Mouse (Mus musculus) left cerebral cortex, adult 9 months (tissue): ENCODE measurements around the gene Rph3al.

ENCODE experiments used
- DNase-seq, 2 experiments: peaks; one replicate each; pipeline ENCODE4 v3.0.0; 2022; ENCODE audit warnings: low spot score in 2 of 2

The Rph3al gene

GRCm38 (mm10) chr11:75938379-75938906, at the start of gene Rph3al:
TSS of gene Rph3al (minus strand) at chr11:75938429.
- no peak for DNase-seq

- no peak for DNase-seq
Observed at GRCm38 (mm10) chr11:75985948-75986347, 47.7 kb upstream of the Rph3al start.

GRCm38 (mm10) chr11:75984581-75984980, 46.4 kb upstream of the Rph3al start:
- DNase-seq = no peak

DNA sequence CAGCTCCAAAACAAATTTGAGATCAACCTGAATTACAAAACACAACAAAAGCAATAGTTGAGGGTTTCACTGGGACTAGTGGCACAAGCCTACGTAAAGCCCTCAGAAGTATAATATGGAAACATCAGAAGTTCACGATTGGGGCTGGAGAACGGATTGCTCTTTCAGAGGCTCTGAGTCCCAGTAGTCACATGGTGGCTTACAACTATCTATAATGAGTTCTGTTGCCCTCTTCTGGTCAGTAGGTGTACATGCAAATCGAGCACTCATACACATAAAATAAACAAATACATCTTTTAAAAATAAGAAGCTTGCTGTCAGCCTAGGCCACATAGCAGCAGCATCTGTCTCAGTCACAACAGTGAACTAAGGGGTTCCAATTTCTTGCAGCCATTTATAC, 45.0 kb upstream of the Rph3al start:
- DNase-seq = no peak

DNA sequence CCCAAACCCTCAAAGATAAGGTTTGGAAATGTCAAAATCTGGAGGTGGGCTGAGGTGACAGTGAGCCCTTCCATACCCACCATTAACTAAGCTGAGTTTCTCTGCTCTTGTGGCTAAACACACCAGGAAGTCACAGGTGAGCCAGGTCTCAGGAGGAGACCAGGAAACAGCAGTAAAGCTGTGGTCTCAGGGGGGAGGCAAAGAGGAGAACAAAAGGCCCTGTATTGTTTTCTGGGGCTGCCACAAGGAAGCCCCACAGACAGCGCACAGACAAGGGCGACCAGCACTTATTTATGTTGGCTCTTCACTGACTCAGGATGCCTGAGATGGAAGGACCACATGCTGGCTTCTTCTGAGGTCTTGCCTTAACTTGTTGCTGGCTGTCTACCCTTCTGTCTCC, 42.2 kb upstream of the Rph3al start:
- DNase-seq = no peak

DNA sequence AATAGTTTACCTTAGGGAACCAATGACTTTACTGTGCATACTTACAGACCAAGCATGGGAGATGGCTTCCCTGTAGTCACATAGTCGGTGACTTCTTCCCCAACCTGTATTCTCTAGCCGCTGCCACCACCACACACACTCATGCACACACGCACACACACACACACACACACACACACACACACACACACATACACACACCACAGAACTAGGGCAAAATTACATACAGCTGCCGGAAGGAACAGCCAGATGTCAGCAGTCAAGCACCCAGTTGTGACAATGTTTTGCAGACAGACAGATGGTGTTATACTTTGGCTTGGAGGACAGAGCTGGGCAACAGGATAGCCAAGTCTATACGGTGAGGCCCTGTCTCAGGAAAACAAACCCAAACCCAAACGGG, 39.8 kb upstream of the Rph3al start:
- no peak for DNase-seq

DNA sequence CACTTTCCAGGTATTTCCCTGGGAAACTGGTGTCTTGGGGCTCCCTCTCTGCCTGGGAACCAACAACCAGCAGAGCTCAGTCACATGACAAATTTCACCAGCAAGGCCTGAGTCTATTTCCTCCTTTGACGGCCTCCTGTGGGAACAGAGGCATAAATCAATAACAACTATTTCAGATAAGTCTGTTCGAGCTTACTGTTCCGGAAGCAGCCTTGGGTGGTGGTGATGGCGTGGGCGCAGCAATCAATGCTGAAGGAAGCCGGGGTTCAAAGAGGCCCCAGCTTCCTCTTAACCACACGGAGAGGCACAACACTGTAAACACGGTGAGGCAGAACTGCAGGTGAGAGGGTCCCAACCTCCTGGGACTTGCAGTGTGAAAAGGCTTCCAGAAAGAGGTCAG, 38.5 kb upstream of the Rph3al start:
- no peak for DNase-seq

GRCm38 (mm10) chr11:75973988-75974387, 35.8 kb upstream of the Rph3al start:
- no peak for DNase-seq

- DNase-seq = no peak
Observed at GRCm38 (mm10) chr11:75972916-75973567, 34.8 kb upstream of the Rph3al start.

DNA sequence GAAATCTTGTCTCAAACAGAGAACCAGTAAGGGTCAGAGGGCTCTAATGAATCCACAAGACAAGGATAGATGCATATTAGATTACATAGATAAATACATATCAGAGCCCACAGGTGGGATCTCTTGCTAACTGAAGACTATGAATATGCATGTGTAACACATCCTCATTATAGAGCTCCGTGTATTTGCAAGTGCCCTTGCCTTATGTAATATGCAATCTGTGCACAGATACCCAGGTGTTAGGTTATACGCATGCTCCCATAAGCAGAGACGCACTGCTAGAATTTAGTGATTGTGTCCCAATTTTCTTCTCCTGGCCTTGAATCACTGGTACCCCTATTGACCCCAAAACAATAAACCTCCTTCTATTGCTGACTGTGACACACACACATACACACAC, 34.0 kb upstream of the Rph3al start:
- no peak for DNase-seq

GRCm38 (mm10) chr11:75970629-75971028, 32.4 kb upstream of the Rph3al start:
- DNase-seq = no peak

DNA sequence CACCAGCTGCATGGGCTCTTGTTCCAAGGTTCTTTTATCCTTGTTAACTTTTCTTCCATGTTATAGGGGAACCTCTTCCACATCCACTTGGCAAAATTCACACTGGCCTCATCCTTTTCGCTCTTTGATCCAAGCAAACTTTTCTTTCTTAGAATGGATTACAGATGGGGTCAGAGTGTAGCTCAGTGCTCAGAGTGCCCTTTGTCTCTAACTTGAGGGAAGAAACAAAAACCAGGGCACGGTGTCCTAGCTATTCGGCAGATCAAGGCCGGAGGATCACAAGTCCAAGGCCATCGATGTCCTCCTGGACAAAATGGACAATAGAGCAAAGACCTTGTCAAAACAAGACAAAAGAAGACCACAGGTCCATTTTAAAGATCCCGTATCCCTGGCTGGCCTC, 30.5 kb upstream of the Rph3al start:
- no peak for DNase-seq

DNA sequence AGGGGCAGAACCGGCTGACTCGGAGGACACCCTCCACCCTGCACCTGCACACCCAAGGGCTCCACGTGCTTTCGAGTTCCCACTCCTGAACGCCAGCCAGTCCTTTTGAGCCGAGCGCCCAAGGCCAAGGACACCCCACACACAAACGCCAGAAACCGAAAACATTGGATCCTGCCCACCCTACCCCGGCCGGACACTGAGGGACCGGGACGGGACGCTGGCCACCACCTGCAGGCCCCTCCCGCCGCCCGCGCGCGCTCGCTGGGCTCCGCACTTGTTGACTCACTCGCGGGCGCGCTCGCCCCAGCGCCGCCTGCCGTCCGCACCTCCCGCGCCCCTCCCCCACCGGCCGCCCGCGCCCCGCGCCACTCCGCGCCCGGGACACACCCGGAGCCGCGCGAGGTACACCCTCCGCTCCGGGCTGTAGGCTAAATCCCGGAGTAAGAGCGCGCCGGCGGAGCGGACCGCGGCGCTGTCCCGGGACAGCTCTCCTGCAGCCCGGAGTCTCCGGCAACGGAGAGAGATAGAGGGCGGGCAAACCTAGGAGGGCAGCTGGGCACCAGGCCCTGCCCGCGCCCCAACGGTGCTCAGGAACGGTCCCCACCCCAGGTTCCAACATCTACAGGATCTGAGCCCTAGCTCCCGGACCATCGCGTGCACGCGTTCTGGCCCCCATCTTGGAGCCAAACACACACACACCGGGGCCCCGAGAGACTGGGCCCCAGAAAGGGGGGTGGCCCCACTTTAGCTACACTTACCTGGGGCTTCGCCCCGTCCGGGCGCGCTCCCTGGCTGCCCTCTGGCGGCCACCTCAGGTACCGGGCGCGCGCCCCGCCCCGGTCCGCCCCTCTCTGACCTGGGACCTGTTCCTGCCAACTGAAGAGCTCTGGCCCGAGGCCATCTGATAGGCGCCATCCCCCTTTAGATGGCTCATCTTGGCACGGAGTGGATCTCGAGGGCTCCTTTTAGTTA, 28.5 kb upstream of the Rph3al start:
- DNase-seq = peak in 1 of 2 experiments; percentile 37

DNA sequence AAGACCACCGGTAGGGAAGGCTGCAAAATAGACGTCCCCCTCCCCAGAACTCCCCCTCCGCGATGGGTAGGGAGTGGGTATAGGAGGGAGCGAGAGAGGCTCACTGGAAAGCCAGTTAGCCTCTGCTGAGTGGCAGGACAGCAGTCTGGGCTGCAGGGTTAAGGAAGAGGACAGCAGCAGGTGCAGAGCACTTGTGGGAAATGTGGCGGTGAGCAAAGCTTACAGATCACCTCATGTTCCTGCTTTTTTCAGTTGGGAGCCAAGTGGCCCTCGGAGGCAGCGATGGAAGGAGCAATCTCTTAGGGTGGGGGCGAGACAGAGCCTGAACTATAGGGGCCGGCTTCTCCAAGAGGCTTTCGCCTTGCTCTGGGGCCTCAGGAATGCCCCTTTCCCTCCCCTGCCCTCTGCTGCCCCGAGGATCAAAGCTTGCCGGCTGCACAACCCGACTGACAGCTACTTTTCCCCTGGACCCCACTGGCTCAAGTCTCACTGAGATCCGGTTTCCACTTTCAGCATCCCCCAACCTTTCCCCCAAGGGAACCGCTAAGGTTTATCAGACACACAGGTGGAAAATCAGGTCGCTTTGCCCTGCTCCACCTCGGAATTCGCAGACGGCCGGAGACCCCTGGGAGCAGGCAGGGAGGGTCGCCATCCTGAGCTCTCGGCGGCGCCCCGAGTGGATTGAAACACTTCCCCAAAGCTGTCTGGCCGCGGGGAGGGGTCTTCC, 27.6 kb upstream of the Rph3al start:
- DNase-seq = no peak

- no peak for DNase-seq
Observed at GRCm38 (mm10) chr11:75964476-75964730, 26.2 kb upstream of the Rph3al start.

DNA sequence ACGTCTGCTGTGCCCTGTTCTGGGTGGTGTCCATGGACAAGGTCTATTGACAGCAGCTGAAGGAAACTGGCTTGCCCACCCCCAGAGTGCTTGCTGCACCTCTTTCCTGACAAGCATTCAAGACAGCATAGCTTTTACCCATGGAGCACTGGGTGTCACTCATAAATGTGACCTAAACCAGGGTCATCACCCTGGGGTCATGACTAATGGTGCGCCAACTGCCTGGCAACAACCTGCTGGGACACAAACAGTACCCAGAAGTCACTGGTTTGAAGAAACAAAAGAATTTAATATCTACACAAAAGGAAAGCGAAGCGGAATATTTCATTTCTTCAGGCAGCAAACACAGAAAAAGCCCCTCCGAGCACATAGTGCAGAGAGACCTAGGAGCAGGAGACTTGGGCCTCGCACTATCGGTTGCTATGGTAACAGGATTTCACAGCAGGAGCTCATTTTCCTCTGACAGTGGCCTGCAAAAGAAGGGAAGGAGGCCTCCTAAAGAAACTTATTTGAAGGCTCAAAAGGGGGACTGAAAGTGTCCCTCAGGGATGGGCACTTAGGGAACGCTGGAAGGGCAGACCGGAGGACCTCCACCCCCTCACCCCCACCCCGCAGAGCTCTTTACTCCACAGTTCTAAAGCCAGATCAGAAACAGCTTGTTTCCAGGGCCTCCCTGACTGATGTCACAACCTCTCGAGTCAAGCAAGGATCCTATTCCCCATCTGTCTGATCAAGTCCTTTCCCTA, 25.7 kb upstream of the Rph3al start:
- peak in 1 of 2 experiments; percentile 25 for DNase-seq

DNA sequence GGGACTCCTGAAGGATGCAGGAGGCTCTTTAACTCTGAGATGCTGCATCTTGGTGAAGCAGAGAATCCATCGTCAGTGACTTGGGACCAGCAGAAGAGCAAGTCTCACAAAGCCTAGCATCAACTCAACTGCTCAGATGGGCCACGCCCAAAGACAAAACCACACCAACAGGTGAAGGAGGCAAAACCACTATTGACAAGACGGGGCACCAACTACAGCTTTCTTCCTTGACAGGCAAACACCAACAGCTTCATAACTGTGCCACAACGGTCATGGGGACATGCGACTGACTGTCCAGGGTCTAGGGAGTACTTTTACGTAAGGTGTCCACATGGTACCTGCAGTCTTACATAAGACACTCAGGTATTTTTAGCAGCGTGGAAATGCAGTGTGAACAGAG, 23.6 kb upstream of the Rph3al start:
- no peak for DNase-seq

- no peak for DNase-seq
Observed at GRCm38 (mm10) chr11:75957124-75957832, 19.0 kb upstream of the Rph3al start.

- no peak for DNase-seq
Observed at GRCm38 (mm10) chr11:75956651-75957050, 18.4 kb upstream of the Rph3al start.

DNA sequence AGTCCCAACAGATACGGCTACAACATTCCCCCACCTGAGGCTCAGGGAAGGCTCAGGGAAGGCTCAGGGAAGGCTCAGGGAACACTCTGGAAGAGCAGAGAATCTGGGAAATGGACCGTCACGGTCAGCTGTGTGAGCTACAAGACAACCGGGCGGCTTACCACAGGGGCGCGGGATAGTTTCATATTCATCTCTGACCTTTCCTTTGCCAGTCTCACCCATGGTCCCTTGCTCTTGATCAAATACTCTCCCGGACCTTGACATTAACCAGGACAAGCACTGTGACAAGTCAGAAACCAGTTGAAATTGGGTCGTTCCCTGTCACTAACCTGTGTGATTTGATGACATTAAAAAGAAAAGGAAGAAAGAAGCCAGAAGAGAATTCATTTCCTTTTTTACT, 16.7 kb upstream of the Rph3al start:
- no peak for DNase-seq

- DNase-seq = no peak
Observed at GRCm38 (mm10) chr11:75951895-75952294, 13.7 kb upstream of the Rph3al start.
